Mouse (Mus musculus) liver, embryonic 14.5 days (tissue): Measurements from ENCODE around the gene Tulp1.

Source experiments
- CTCF ChIP-seq: IDR thresholded peaks from 2 replicates; pipeline ENCODE4 v1.5.1; 2016; ENCODE audit warnings: antibody characterized with exemption, low read depth, control low read depth
- EP300 ChIP-seq: IDR thresholded peaks from 2 replicates; pipeline ENCODE4 v1.6.1; 2016; ENCODE audit warnings: antibody characterized with exemption, low read depth

GRCm38 (mm10) chr17:28375592-28376061 lies 10.6 kb upstream of the Tulp1 start:
- no peak for TF ChIP-seq CTCF
- no peak for TF ChIP-seq EP300
